Mouse (Mus musculus): ENCODE measurements around the gene Sptbn4. TPM values are rescaled to one million over a fixed set of nuclear protein-coding genes. Genes with fewer than 3 reads are reported as not detected.
A peak's percentile ranks its signal among the peaks of the same experiment; 100 is the strongest.

The Sptbn4 gene
- polyA plus RNA-seq, 1 experiment from 2014 or later = 0.28 TPM

DNA sequence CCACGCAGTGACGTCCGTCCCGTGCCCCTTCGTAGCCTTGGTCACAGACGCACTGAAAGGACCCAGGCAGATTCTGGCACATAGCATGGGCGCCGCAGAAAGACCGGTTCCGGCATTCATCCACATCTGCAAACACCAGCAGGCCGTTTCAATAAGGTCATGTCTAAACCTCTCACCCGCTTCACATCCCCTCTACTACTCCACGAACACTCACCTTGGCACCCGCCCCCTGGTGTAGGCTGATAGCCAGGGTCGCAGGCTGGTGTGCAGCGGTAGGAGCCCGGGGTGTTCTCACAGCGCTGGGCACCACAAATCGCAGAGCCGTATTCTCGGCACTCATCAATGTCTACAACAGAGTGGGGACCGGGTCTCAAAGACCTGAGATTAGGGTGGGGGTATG is 128.1 kb downstream of the Sptbn4 start:
- no peak overlapping the region for H3K27ac ChIP-seq
- no peak for TF ChIP-seq CTCF (IDR thresholded peaks at IDR 0.05; ENCODE audit: low read depth)
- H3K4me1 ChIP-seq (replicated peaks; ENCODE audit: insufficient read depth, low read length) = no peaks in the 10 kb centered on the region
- DNase-seq (ENCODE audit: low spot score) (no peak), ATAC-seq (replicated peaks; ENCODE audit: low FRiP score, low read depth) (no peak)
- H3K4me2 ChIP-seq (ENCODE audit: low read length) = no peak overlapping the region
- no peak overlapping the region for H3K9ac ChIP-seq (ENCODE audit: low read depth, low read length)
- 91% methylated on average over 22 of the region's 22 CpGs for WGBS
- no peaks in the 10 kb centered on the region for H3K9me3 ChIP-seq (replicated peaks; ENCODE audit: low read length)
- no peaks in the 10 kb centered on the region for H3K27me3 ChIP-seq (ENCODE audit: insufficient read depth, low read length)
- no peak overlapping the region for H3K4me3 ChIP-seq (replicated peaks; ENCODE audit: low read depth, low read length)
- 0 out of 2 replicates have a peak, but pooled peaks cover 3% of the 10 kb centered on the region for H3K36me3 ChIP-seq (ENCODE audit: insufficient read depth, low read length)

GRCm38 (mm10) chr7:27315958-27316357 is 131.5 kb downstream of the Sptbn4 start:
- Histone ChIP-seq H3K4me2 (ENCODE audit: low read length) (no peak overlapping the region), H3K9ac (ENCODE audit: low read depth, low read length) (no peak overlapping the region), H3K27me3 (ENCODE audit: insufficient read depth, low read length) (no peaks in the 10 kb centered on the region), H3K4me1 (replicated peaks; ENCODE audit: insufficient read depth, low read length) (no peaks in the 10 kb centered on the region), H3K27ac (no peak overlapping the region), H3K4me3 (replicated peaks; ENCODE audit: low read depth, low read length) (no peak overlapping the region), H3K36me3 (ENCODE audit: insufficient read depth, low read length) (0 out of 2 replicates have a peak, but pooled peaks cover 3% of the 10 kb centered on the region), H3K9me3 (replicated peaks; ENCODE audit: low read length) (no peaks in the 10 kb centered on the region)
- ATAC-seq (replicated peaks; ENCODE audit: low FRiP score, low read depth) (peak; percentile 77), DNase-seq (ENCODE audit: low spot score) (peak; percentile 51)
- WGBS = 30% methylated on average over 7 of the region's 7 CpGs
- TF ChIP-seq CTCF (IDR thresholded peaks at IDR 0.05; ENCODE audit: low read depth) = no peak

DNA sequence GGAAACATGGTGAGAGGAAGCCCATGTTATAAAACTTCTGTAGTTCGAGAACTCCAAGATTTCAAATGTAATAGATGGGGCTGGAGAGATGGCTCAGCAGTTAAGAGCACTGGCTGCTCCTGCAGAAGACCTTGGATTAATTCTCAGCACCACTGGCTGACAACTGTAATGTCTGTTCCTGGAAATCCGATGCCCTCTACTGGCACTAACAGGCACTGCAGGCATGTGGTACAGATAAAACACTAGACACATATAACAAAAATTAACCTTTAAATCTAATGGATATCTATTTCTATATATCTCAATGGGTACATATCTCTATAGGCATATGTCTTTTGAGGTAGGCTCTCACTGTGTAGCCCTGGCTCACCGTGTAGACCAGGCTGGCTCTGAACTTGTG is 133.1 kb downstream of the Sptbn4 start:
- WGBS = 93% methylated on average over 3 of the region's 3 CpGs

GRCm38 (mm10) chr7:27311651-27312284 is 135.7 kb downstream of the Sptbn4 start:
- 88% methylated on average over 12 of the region's 12 CpGs for WGBS
- peaks cover 10% of the 10 kb centered on the region; the same call in 1 of the 2 replicates for H3K4me1 ChIP-seq (replicated peaks; ENCODE audit: insufficient read depth, low read length)
- no peaks in the 10 kb centered on the region for H3K36me3 ChIP-seq (ENCODE audit: insufficient read depth, low read length)
- no peak overlapping the region for H3K4me3 ChIP-seq (replicated peaks; ENCODE audit: low read depth, low read length)
- H3K27me3 ChIP-seq (ENCODE audit: insufficient read depth, low read length) = no peaks in the 10 kb centered on the region
- DNase-seq (ENCODE audit: low spot score) (no peak), ATAC-seq (replicated peaks; ENCODE audit: low FRiP score, low read depth) (no peak)
- no peak for TF ChIP-seq CTCF (IDR thresholded peaks at IDR 0.05; ENCODE audit: low read depth)
- H3K9ac ChIP-seq (ENCODE audit: low read depth, low read length) = no peak overlapping the region
- no peak overlapping the region for H3K4me2 ChIP-seq (ENCODE audit: low read length)
- no peak overlapping the region for H3K27ac ChIP-seq
- no peaks in the 10 kb centered on the region for H3K9me3 ChIP-seq (replicated peaks; ENCODE audit: low read length)

More for the DNA sequence above, 133.1 kb downstream of the Sptbn4 start:
- no peak overlapping the region for H3K9ac ChIP-seq (ENCODE audit: low read depth, low read length)
- DNase-seq (ENCODE audit: low spot score) (no peak), ATAC-seq (replicated peaks; ENCODE audit: low FRiP score, low read depth) (no peak)
- H3K36me3 ChIP-seq (ENCODE audit: insufficient read depth, low read length) = 0 out of 2 replicates have a peak, but pooled peaks cover 2% of the 10 kb centered on the region
- peak; percentile 28; the same call in 1 of the 2 replicates for TF ChIP-seq CTCF (IDR thresholded peaks at IDR 0.05; ENCODE audit: low read depth)
- no peak overlapping the region for H3K4me3 ChIP-seq (replicated peaks; ENCODE audit: low read depth, low read length)
- no peaks in the 10 kb centered on the region for H3K27me3 ChIP-seq (ENCODE audit: insufficient read depth, low read length)
- peaks cover 7% of the 10 kb centered on the region; the same call in 1 of the 2 replicates for H3K4me1 ChIP-seq (replicated peaks; ENCODE audit: insufficient read depth, low read length)
- no peak overlapping the region for H3K4me2 ChIP-seq (ENCODE audit: low read length)
- no peaks in the 10 kb centered on the region for H3K9me3 ChIP-seq (replicated peaks; ENCODE audit: low read length)
- no peak overlapping the region for H3K27ac ChIP-seq

- no peak for ATAC-seq (replicated peaks; ENCODE audit: low FRiP score, low read depth)
- no peak for TF ChIP-seq CTCF (IDR thresholded peaks at IDR 0.05; ENCODE audit: low read depth)
- Histone ChIP-seq H3K27me3 (ENCODE audit: insufficient read depth, low read length) (no peaks in the 10 kb centered on the region), H3K4me2 (ENCODE audit: low read length) (no peak overlapping the region), H3K4me3 (replicated peaks; ENCODE audit: low read depth, low read length) (no peak overlapping the region), H3K4me1 (replicated peaks; ENCODE audit: insufficient read depth, low read length) (peaks cover 10% of the 10 kb centered on the region; the same call in 1 of the 2 replicates), H3K9me3 (replicated peaks; ENCODE audit: low read length) (no peaks in the 10 kb centered on the region), H3K9ac (ENCODE audit: low read depth, low read length) (no peak overlapping the region), H3K36me3 (ENCODE audit: insufficient read depth, low read length) (no peaks in the 10 kb centered on the region), H3K27ac (no peak overlapping the region)
- WGBS = 55% methylated on average over 8 of the region's 8 CpGs
- no peak for DNase-seq (ENCODE audit: low spot score)
Measured at GRCm38 (mm10) chr7:27310996-27311535, 136.4 kb downstream of the Sptbn4 start.

DNA sequence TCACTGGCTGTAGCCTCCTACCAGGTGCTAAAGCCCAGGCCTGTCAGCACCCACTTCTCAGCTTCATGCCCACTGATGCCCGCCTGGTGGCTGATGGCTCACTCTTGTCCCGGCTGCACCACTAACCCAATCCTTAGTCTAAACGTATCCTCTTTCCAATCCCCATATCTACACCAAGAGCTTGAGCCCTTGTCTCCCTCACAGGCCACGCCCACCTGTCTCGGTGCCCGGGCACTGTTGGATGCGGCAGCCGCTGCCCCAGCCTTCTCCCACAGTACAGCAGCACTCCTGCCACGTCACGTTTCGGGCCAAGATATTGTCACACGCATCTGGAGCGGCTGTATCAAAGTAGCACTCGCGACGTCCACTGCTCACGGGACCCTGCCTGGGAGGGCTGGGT is 137.2 kb downstream of the Sptbn4 start:
- no peak overlapping the region for H3K27ac ChIP-seq
- H3K4me2 ChIP-seq (ENCODE audit: low read length) = peak overlapping the region; percentile 47
- H3K4me1 ChIP-seq (replicated peaks; ENCODE audit: insufficient read depth, low read length) = peaks cover 10% of the 10 kb centered on the region; the same call in 1 of the 2 replicates
- WGBS = 14% methylated on average over 17 of the region's 17 CpGs
- H3K4me3 ChIP-seq (replicated peaks; ENCODE audit: low read depth, low read length) = no peak overlapping the region
- H3K36me3 ChIP-seq (ENCODE audit: insufficient read depth, low read length) = no peaks in the 10 kb centered on the region
- no peak for DNase-seq (ENCODE audit: low spot score)
- H3K9me3 ChIP-seq (replicated peaks; ENCODE audit: low read length) = no peaks in the 10 kb centered on the region
- no peaks in the 10 kb centered on the region for H3K27me3 ChIP-seq (ENCODE audit: insufficient read depth, low read length)
- ATAC-seq (replicated peaks; ENCODE audit: low FRiP score, low read depth) = no peak; the same call in 1 of the 2 replicates
- no peak for TF ChIP-seq CTCF (IDR thresholded peaks at IDR 0.05; ENCODE audit: low read depth)
- H3K9ac ChIP-seq (ENCODE audit: low read depth, low read length) = no peak overlapping the region

All from kidney, postnatal 0 days (tissue).